Mouse (Mus musculus) megakaryocyte-erythroid progenitor cell, adult 5-6 weeks (primary cell): ENCODE measurements at regions not wholly inside any gene's neighbourhood (a gene's known extent, or its start where the extent isn't known, plus 50 kb on each side); places are given as distances from the start of the nearest gene placed in this dataset.

Experiments used
- ATAC-seq: replicated peaks from 2 replicates; pipeline ENCODE4 v1.8.0; 2016; ENCODE audit warnings: mild to moderate bottlenecking, inconsistent platforms; ENCODE audit not compliant: severe bottlenecking, poor library complexity, low FRiP score, low TSS enrichment

GRCm38 (mm10) chr1:90268131-90268691, 64.4 kb downstream of the Ackr3 start:
- ATAC-seq: no peak

- no peak for ATAC-seq
Measured at GRCm38 (mm10) chr1:90268951-90269350, 65.2 kb downstream of the Ackr3 start.

GRCm38 (mm10) chr1:90269836-90270235, 66.1 kb downstream of the Ackr3 start:
- no peak for ATAC-seq

DNA sequence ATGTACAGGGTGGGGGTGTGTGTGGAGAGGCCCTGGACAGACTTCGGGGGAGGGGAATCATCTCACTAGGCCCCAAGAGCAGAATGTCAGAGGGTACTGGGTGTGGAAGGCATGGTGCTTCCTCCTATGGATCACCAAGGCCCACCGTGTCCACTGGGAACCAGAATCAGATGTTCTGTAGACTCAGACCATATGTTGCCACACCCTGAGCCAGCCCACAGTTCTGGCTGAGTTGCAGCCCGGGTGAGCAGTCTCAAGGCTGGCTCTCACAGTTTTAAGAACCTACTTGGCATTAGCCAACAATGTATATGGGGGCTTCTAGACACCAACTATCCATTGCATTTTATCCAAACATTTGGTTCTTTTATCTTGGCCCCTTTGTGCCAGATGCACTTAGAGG, 67.5 kb downstream of the Ackr3 start:
- ATAC-seq: no peak

- no peak for ATAC-seq
Measured at GRCm38 (mm10) chr1:90272411-90272810, 68.6 kb downstream of the Ackr3 start.

GRCm38 (mm10) chr1:90272830-90273628, 69.2 kb downstream of the Ackr3 start:
- ATAC-seq: no peak

DNA sequence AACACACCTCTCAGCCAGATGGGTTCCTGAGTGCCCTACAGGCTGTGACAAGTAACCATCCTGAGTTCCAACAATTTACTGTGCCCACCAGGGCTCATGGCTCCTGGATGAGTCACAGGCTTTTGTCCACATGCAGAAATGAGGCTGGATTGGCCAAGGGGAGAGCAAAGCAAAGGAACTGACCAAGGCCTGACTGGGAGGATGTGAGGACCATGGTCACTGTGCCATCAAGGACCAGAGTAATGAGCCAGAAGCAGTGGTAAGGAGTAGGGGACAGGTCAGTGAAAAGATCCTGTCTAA, 69.8 kb downstream of the Ackr3 start:
- ATAC-seq: no peak

- ATAC-seq: no peak
Measured at GRCm38 (mm10) chr1:90274968-90275651, 71.3 kb downstream of the Ackr3 start.

DNA sequence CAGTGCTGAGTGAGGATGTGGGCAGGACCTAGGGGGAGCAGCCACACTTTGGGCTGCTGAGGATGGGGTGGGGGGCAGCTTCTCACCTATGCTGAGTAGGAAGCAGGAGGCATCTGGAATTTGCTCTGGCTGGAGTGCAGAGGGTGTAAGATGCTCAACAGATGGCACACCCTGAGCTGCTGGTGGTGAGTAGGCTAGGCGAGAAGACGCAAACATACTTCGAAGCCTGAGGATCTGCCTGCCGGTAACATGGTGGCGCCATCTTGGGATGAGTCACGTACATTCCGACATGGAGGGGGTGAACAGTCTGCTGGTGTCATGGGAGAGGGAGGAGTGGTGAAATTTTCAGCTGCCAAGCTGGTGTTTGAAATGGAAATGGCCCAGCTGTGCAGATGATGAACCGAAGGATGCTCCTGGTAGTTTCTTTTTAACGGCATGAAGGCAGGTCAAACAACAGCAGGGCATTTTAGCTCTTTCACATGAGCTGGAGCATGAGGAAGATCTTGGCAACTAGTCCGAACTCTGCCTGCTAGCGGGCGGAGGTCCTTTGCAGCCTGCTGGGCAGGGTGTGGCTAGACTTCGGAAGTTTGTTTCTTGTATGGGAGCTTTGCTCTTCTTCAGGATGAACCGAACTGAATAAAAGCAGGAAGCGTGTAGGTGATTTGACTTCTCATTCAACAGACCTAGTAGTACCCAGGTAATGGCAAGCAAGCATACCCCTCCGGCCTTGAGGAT, 72.2 kb downstream of the Ackr3 start:
- ATAC-seq: no peak

GRCm38 (mm10) chr1:90277486-90278255, 73.9 kb downstream of the Ackr3 start:
- ATAC-seq: no peak

DNA sequence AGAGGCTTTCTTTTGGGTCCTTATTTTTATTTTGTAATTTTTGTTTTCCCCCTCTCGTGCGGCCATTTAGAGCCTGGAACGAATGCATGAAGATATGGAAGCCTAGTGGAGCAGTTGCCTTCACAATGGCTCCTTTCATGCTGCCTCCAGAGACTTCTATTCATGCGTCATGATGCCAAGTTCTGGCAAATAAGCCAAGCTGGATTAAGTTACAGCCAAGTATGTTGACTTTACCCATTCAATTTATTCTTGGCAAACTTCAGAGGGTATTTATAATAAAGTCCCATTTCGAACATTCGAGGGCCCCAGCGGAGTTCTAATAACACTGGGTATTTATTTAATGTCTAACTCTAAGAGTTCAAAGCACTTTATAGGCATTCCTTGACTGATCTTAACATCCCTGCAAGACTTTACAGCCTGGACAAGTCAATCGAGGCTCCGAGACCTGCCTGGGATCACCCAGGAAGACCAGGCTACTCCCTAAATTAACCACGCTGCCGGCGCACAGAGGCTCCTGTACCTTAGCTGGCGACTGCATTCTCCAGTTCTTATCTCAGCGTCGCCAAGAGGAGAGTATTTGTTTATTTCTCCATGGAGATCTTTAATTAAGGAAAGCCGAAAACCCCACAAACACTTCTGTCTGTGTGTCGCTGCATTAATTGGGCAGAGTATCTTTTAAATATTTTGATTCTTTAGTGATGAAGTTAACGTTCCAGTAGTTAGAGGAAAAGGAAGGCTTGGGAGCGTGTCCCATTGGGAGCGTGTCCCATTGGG, 75.5 kb downstream of the Ackr3 start:
- ATAC-seq: no peak

DNA sequence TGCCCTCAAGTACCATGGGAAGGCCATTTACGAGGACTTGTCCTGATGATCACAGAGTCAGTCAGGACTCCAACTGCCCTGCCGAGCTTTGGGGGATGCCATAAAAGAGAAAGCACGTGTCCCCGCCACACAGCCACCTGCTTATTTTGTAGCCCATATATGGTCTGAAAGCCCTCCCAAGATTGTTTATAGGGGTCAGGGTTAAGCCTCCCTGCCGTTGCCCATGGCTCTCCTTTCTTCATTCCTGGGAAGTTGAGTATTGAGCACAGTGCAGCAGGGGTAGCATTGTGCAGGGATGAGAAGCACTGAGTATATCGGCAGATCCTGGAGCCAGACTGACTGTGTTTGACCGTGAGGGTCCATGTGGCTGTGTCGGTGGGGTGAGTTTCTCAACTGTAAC, 76.4 kb downstream of the Ackr3 start:
- ATAC-seq: no peak

DNA sequence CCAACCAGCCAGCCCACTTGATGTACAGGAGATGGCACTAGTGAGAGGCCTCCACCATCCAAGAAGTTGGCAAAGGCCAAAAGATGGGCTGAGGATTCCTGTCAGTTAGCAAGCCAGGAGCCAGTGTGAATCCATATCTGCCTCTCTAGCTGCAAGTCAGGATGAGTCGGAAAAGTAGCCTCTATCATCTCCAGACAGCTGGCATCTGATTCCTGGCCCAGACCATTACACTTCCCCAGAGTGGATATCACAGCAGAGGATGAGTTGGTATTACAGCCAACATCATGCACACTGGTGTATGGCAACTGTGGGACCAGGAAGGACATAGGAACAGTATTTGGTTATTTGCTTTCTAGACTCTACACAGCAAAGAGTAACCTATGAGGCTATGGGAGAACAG, 77.5 kb downstream of the Ackr3 start:
- ATAC-seq: no peak

DNA sequence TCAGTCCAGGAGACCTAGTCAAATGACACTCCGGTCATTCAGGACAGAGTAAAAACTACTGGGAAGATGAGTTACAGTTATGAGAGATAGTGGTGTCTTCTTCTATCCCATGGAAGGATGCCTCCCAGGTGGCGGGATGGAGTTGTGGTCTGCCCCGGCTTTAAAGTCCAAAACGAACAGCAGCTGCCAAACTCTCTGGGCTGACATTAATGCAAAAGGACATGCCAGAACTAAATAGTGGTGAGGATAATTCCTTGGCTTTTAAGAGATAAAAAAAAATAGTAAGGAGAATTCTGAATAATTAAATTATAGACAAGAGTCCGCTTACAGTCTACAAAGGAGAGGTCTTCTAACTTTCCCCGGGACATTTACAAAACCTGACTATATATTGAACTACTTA, 78.2 kb downstream of the Ackr3 start:
- ATAC-seq: no peak

DNA sequence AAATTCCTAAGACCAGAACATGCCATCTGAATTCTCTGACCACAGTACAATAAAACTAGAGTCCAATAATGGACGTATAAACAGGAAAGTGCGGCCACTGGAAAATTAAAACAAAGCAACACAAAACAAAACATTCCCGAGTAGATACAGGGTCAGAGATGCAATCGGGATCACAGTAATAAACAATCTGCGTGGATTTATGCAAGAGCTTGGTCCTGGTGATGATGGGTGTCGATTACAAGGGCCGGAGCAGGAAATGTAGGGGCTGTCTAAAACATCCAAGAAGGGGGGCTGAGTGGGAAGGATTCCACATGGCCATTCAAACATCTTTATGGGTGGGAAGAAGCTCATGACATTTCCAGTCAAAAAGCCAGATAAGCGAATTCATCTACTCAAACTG, 78.6 kb downstream of the Ackr3 start:
- ATAC-seq: no peak

GRCm38 (mm10) chr1:90283176-90283775, 79.5 kb downstream of the Ackr3 start:
- ATAC-seq: no peak

DNA sequence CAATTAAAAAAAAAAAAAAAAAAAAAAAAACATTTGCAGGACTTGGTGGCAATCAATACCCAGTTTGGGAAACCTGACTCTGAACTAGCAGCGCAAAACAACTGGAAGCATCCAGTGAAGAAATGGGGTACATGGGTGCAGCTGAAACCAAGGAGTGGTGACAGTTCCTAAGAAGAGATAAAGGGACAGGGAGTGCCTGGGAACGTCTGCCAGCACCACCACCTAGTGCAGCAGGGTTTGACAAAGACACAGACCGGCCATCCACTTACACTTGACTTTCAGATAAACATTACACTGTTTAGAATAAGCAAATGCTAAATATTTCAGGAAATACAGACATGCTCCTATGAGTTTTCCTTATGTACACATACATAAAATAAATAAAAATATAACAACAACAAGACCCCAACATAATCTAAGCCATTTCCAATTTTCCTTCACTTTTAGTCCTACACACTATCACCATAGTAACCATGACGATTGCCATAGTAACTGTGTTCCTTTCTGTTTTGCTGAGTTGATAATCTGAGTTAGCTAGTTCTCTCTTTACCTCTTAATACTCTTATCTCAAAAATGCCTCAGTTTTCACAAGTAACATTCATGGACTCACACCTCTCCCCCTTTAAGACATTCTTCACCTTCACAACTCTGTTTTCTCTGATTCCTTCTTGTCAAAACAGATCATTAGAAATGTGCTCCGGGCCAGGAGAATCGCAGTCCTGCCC, 80.3 kb downstream of the Ackr3 start:
- ATAC-seq: no peak

DNA sequence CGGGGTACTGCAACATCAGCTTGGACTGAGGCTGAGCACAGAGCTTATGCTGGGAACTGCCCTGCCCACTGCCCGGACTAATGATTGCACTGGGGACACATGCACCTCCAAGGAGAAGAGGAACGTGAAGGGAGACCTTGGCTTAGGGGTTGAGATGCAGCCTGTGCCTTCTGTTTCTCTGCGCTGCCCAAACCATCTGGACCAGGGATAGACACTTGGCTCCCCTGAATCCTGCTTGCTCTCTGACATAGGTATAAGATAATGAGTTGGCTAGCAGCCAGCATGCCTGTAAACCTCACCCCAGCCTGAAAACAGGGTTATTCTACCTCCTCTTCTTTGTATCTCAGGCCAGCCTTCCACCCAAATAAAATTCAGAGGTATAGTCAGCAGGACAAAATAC, 81.5 kb downstream of the Ackr3 start:
- 0 out of 2 replicates have a peak, but pooled peaks have one; percentile 13 for ATAC-seq
